Mouse (Mus musculus): Measurements from ENCODE around the gene C330007P06Rik. TPM values are rescaled to one million over a fixed set of nuclear protein-coding genes. Genes with fewer than 3 reads are reported as not detected.

C330007P06Rik gene
- polyA plus RNA-seq, 1 experiment, result 14.5 TPM

GRCm38 (mm10) chrX:36837069-36837676 lies 36.7 kb downstream of the C330007P06Rik start:
- DNase-seq (ENCODE audit: low read depth), result no peak

GRCm38 (mm10) chrX:36833397-36834084 lies 40.4 kb downstream of the C330007P06Rik start:
- DNase-seq (ENCODE audit: low read depth), result no peak

GRCm38 (mm10) chrX:36831632-36832031 lies 42.3 kb downstream of the C330007P06Rik start:
- DNase-seq (ENCODE audit: low read depth), result no peak

- DNase-seq (ENCODE audit: low read depth), result no peak
Measured at GRCm38 (mm10) chrX:36830271-36830670, 43.6 kb downstream of the C330007P06Rik start.

GRCm38 (mm10) chrX:36826873-36827272 lies 47.0 kb downstream of the C330007P06Rik start:
- DNase-seq (ENCODE audit: low read depth), result no peak

- no peak for DNase-seq (ENCODE audit: low read depth)
Measured at GRCm38 (mm10) chrX:36825032-36825431, 48.9 kb downstream of the C330007P06Rik start.

GRCm38 (mm10) chrX:36823932-36824711 lies 49.8 kb downstream of the C330007P06Rik start:
- DNase-seq (ENCODE audit: low read depth), result no peak

GRCm38 (mm10) chrX:36820201-36820600 lies 53.7 kb downstream of the C330007P06Rik start:
- DNase-seq (ENCODE audit: low read depth), result no peak

- no peak for DNase-seq (ENCODE audit: low read depth)
Measured at GRCm38 (mm10) chrX:36819575-36819974, 54.3 kb downstream of the C330007P06Rik start.

GRCm38 (mm10) chrX:36816953-36817441 lies 56.9 kb downstream of the C330007P06Rik start:
- DNase-seq (ENCODE audit: low read depth), result no peak

GRCm38 (mm10) chrX:36816368-36816899 lies 57.5 kb downstream of the C330007P06Rik start:
- DNase-seq (ENCODE audit: low read depth), result no peak

- DNase-seq (ENCODE audit: low read depth), result no peak
Measured at GRCm38 (mm10) chrX:36815439-36815838, 58.5 kb downstream of the C330007P06Rik start.

GRCm38 (mm10) chrX:36815022-36815421 lies 58.9 kb downstream of the C330007P06Rik start:
- DNase-seq (ENCODE audit: low read depth), result no peak

GRCm38 (mm10) chrX:36814161-36814836 lies 59.6 kb downstream of the C330007P06Rik start:
- no peak for DNase-seq (ENCODE audit: low read depth)

- no peak for DNase-seq (ENCODE audit: low read depth)
Measured at GRCm38 (mm10) chrX:36811377-36811776, 62.5 kb downstream of the C330007P06Rik start.

- DNase-seq (ENCODE audit: low read depth), result no peak
Measured at GRCm38 (mm10) chrX:36808318-36808683, 65.6 kb downstream of the C330007P06Rik start.

GRCm38 (mm10) chrX:36807360-36808317 lies 66.3 kb downstream of the C330007P06Rik start:
- DNase-seq (ENCODE audit: low read depth), result no peak

- no peak for DNase-seq (ENCODE audit: low read depth)
Measured at GRCm38 (mm10) chrX:36805466-36806235, 68.3 kb downstream of the C330007P06Rik start.

GRCm38 (mm10) chrX:36804196-36804595 lies 69.7 kb downstream of the C330007P06Rik start:
- no peak for DNase-seq (ENCODE audit: low read depth)

GRCm38 (mm10) chrX:36803189-36803588 lies 70.7 kb downstream of the C330007P06Rik start:
- no peak for DNase-seq (ENCODE audit: low read depth)
